Comparison of ENCODE assay signal across 9 mouse cellular contexts in the genomic region with DNA sequence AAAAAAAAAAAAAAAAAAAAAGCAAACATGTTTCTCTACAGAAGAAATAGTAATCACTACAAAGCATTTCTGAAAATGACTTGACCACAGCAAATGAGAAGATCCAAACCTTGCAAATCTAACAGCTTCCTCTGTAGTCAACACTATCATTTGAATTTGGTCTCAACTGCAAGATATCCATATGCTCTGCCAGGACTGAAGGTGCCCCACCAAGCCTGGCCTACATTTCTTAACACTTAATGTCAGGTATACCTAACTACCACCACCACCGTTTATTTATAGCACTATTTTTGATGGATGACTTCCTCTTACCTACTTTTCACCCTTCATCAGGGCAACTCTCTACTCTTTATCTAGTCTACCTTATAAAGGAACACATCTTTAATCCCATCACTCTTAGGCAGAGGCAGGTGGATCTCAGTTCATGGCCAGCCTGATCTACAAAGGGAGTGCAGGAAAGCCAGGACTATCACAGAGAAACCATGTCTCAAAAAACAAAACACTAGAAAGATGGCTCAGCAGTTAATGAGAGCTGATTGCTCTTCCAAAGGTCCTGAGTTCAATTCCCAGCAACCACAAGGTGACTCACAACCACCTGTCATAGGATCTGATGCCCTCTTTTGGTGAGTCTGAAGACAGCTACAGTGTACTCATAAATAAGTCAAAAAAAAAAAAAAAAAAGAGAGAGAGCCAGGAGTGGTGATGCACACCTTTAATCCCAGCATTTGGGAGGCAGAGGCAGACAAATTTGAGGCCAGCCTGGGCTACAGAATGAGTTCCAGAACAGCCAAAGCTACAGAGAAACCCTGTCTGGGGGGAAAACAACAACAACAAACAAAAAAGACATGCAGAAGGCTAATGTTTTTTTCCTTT. TPM values are rescaled to one million over a fixed set of nuclear protein-coding genes. Genes with fewer than 3 reads are reported as not detected.
DNase-seq lines count a peak whose midpoint lies in the region; ATAC-seq and TF ChIP-seq lines count a peak whose summit lies in the region.
"Had no signal": no experiment of that assay in that cellular context is flagged by ENCODE, and none has a peak within 500 bp of the region (broad histone marks: within the 10 kb centered on the region; RNA-seq: fewer than 3 reads in every experiment).

No protein-coding gene starts in this region.

- no peak overlapping the region for H3K9ac ChIP-seq in embryonic facial prominence, embryonic 12.5 days
- no peak overlapping the region for H3K9ac ChIP-seq in intestine, embryonic 15.5 days
- H3K9ac ChIP-seq in neural tube, embryonic 12.5 days, result no peak overlapping the region

- peak overlapping the region; percentile 76 for H3K4me2 ChIP-seq in embryonic facial prominence, embryonic 12.5 days (replicated peaks)
- peak overlapping the region; percentile 70 for H3K4me2 ChIP-seq in intestine, embryonic 15.5 days (replicated peaks)
- peak overlapping the region; percentile 71 for H3K4me2 ChIP-seq in neural tube, embryonic 12.5 days (replicated peaks)

- TF ChIP-seq CTCF in layer of hippocampus, adult 2 months (conservative IDR thresholded peaks at IDR 0.05), result no peak

- H3K36me3 ChIP-seq in embryonic facial prominence, embryonic 12.5 days, result peaks cover 18% of the 10 kb centered on the region
- 0 out of 2 replicates have a peak, but pooled peaks cover 9% of the 10 kb centered on the region for H3K36me3 ChIP-seq in intestine, embryonic 15.5 days
- H3K36me3 ChIP-seq in neural tube, embryonic 12.5 days, result peaks cover 10% of the 10 kb centered on the region

- no peak overlapping the region for H3K27ac ChIP-seq in layer of hippocampus, adult 2 months
- H3K27ac ChIP-seq in embryonic facial prominence, embryonic 12.5 days, result no peak overlapping the region
- no peak overlapping the region for H3K27ac ChIP-seq in intestine, embryonic 15.5 days
- no peak overlapping the region for H3K27ac ChIP-seq in neural tube, embryonic 12.5 days

- WGBS in embryonic facial prominence, embryonic 12.5 days, result 84% methylated on average over 1 of the region's 1 CpGs
- WGBS in intestine, embryonic 15.5 days, result 44% methylated on average over 1 of the region's 1 CpGs
- WGBS in neural tube, embryonic 12.5 days, result 86% methylated on average over 1 of the region's 1 CpGs

- H3K27me3 ChIP-seq in embryonic facial prominence, embryonic 12.5 days, result no peaks in the 10 kb centered on the region
- H3K27me3 ChIP-seq in intestine, embryonic 15.5 days (replicated peaks), result no peaks in the 10 kb centered on the region
- H3K27me3 ChIP-seq in neural tube, embryonic 12.5 days (replicated peaks), result no peaks in the 10 kb centered on the region

- no peak for ATAC-seq in embryonic facial prominence, embryonic 12.5 days (ENCODE audit: insufficient number of reproducible peaks, insufficient read depth, low FRiP score, low TSS enrichment)
- no peak for ATAC-seq in intestine, embryonic 15.5 days
- ATAC-seq in neural tube, embryonic 12.5 days (ENCODE audit: low FRiP score, low read depth), result no peak

- no peak for DNase-seq in layer of hippocampus, adult 2 months (ENCODE audit: low spot score in 2 of 2)
- DNase-seq in layer of hippocampus, postnatal 36 days, result no peak
- DNase-seq in cerebellum, adult 18-20 months, result no peak
- DNase-seq in urinary bladder, postnatal 14 days (ENCODE audit: low spot score), result no peak
- DNase-seq in frontal cortex, postnatal 25 days (ENCODE audit: low spot score in 2 of 2), result no peak

- H3K9me3 ChIP-seq in embryonic facial prominence, embryonic 12.5 days, result no peaks in the 10 kb centered on the region
- no peaks in the 10 kb centered on the region for H3K9me3 ChIP-seq in intestine, embryonic 15.5 days
- no peaks in the 10 kb centered on the region for H3K9me3 ChIP-seq in neural tube, embryonic 12.5 days

- H3K4me1 ChIP-seq in embryonic facial prominence, embryonic 12.5 days, result peaks cover 23% of the 10 kb centered on the region
- H3K4me1 ChIP-seq in intestine, embryonic 15.5 days (replicated peaks), result peaks cover 19% of the 10 kb centered on the region; the same call in 1 of the 2 replicates
- peaks cover 31% of the 10 kb centered on the region for H3K4me1 ChIP-seq in neural tube, embryonic 12.5 days

- H3K4me3 ChIP-seq in layer of hippocampus, adult 2 months, result peak overlapping the region; percentile 95
- H3K4me3 ChIP-seq in embryonic facial prominence, embryonic 12.5 days, result peak overlapping the region; percentile 88
- peak overlapping the region; percentile 65; the same call in 1 of the 2 replicates for H3K4me3 ChIP-seq in intestine, embryonic 15.5 days (replicated peaks)
- H3K4me3 ChIP-seq in neural tube, embryonic 12.5 days, result peak overlapping the region; percentile 9; the same call in 1 of the 2 replicates

RNA-seq across cellular contexts. Expression of a gene that starts 2.3 kb away (rescaled TPM):
- total RNA-seq in layer of hippocampus, adult 2 months (2021), result 100 to 1,000 TPM; 245 to 262 TPM
- 100 to 1,000 TPM; 279 to 281 TPM for total RNA-seq in layer of hippocampus, postnatal 36 days (2021)
- polyA plus RNA-seq in embryonic facial prominence, embryonic 12.5 days (2016; fragmentation: Nextera tagmentation; extraction: Ambion mirVana), result 778 and 818 TPM in 2 replicates
- polyA plus RNA-seq in intestine, embryonic 15.5 days (2015; fragmentation: Nextera tagmentation; extraction: Ambion mirVana), result 555 and 601 TPM in 2 replicates
- polyA plus RNA-seq in neural tube, embryonic 12.5 days (2016; fragmentation: Nextera tagmentation; extraction: Ambion mirVana), result 764 and 797 TPM in 2 replicates

RNA-seq across cellular contexts. Expression of a gene that starts 9.0 kb away (rescaled TPM):
- 1 to 10 TPM; 1.7 to 2.2 TPM for total RNA-seq in layer of hippocampus, adult 2 months (2021)
- 1 to 10 TPM; 1.1 to 2.3 TPM for total RNA-seq in layer of hippocampus, postnatal 36 days (2021)
- polyA plus RNA-seq in embryonic facial prominence, embryonic 12.5 days (2016; fragmentation: Nextera tagmentation; extraction: Ambion mirVana), result 72.3 and 75.9 TPM in 2 replicates
- polyA plus RNA-seq in intestine, embryonic 15.5 days (2015; fragmentation: Nextera tagmentation; extraction: Ambion mirVana), result 60.1 and 62.2 TPM in 2 replicates
- polyA plus RNA-seq in neural tube, embryonic 12.5 days (2016; fragmentation: Nextera tagmentation; extraction: Ambion mirVana), result 52.1 and 62.8 TPM in 2 replicates

RNA-seq across cellular contexts. Expression of a gene that starts 59.3 kb away (rescaled TPM):
- total RNA-seq in layer of hippocampus, adult 2 months (2021), result not detected
- not detected for total RNA-seq in layer of hippocampus, postnatal 36 days (2021)
- polyA plus RNA-seq in embryonic facial prominence, embryonic 12.5 days (2016; fragmentation: Nextera tagmentation; extraction: Ambion mirVana), result not detected in 2 replicates
- not detected in 2 replicates for polyA plus RNA-seq in intestine, embryonic 15.5 days (2015; fragmentation: Nextera tagmentation; extraction: Ambion mirVana)
- not detected in 2 replicates for polyA plus RNA-seq in neural tube, embryonic 12.5 days (2016; fragmentation: Nextera tagmentation; extraction: Ambion mirVana)
- polyA plus RNA-seq: large intestine, adult 2 months had no signal

Comparison
In these comparisons a context has a peak if more than half of its experiments do, and no peak if none do; other contexts are left out.
1. H3K4me3 ChIP-seq: peak in every context shown above with its lines; median percentile 95 in layer of hippocampus, adult 2 months; 88 in embryonic facial prominence, embryonic 12.5 days; 65 in intestine, embryonic 15.5 days; 9 in neural tube, embryonic 12.5 days.